ENCODE assay signal across 12 mouse cellular contexts in genomic region chr11:63114807-63115641, GRCm38 (mm10). TPM values are rescaled to one million over a fixed set of nuclear protein-coding genes. Genes with fewer than 3 reads are reported as not detected.
DNase-seq lines count a peak whose midpoint lies in the region; ATAC-seq and TF ChIP-seq lines count a peak whose summit lies in the region.
"Had no signal": no experiment of that assay in that cellular context is flagged by ENCODE, and none has a peak within 500 bp of the region (broad histone marks: within the 10 kb centered on the region; RNA-seq: fewer than 3 reads in every experiment).

No protein-coding gene starts in this region.

- no peak overlapping the region for H3K4me2 ChIP-seq in heart, embryonic 16.5 days (ENCODE audit: low read depth, low read length)
- H3K4me2 ChIP-seq in lung, postnatal 0 days (replicated peaks; ENCODE audit: low read depth, low read length), result no peak overlapping the region
- no peak overlapping the region for H3K4me2 ChIP-seq in hindbrain, embryonic 13.5 days

- H3K9me3 ChIP-seq in heart, embryonic 16.5 days (replicated peaks; ENCODE audit: control insufficient read depth, low read length), result no peaks in the 10 kb centered on the region
- H3K9me3 ChIP-seq in lung, postnatal 0 days (ENCODE audit: low read length), result no peaks in the 10 kb centered on the region
- H3K9me3 ChIP-seq in hindbrain, embryonic 13.5 days, result no peaks in the 10 kb centered on the region
- H3K9me3 ChIP-seq: forebrain, embryonic 10.5 days had no signal

- peak overlapping the region; percentile 31; the same call in 1 of the 2 replicates for H3K9ac ChIP-seq in heart, embryonic 16.5 days (ENCODE audit: low read length)
- no peak overlapping the region for H3K9ac ChIP-seq in lung, postnatal 0 days (replicated peaks; ENCODE audit: low read depth)
- H3K9ac ChIP-seq in hindbrain, embryonic 13.5 days, result no peak overlapping the region

- CTCF ChIA-PET in Patski (lab: Charles Lee), result interaction anchor here (0.6 to 1.4 kb wide), 2 partner anchors 17 to 193 kb away, joined by 3 read pairs; no protein-coding TSS in a partner anchor

- H3K4me1 ChIP-seq in heart, embryonic 16.5 days (ENCODE audit: control insufficient read depth, insufficient read depth, low read length), result peaks cover 28% of the 10 kb centered on the region
- H3K4me1 ChIP-seq in lung, postnatal 0 days (ENCODE audit: insufficient read depth, low read depth, low read length), result peaks cover 9% of the 10 kb centered on the region; the same call in 1 of the 2 replicates
- H3K4me1 ChIP-seq in hindbrain, embryonic 13.5 days (replicated peaks), result no peaks in the 10 kb centered on the region
- H3K4me1 ChIP-seq: forebrain, embryonic 10.5 days had no signal

- in situ Hi-C loops in Patski (cut with MboI; ENCODE audit: low pct_unique_long_range_greater_than_20kb), result no loop called here

- 55% methylated on average over 8 of the region's 8 CpGs for WGBS in heart, embryonic 16.5 days
- 33% methylated on average over 8 of the region's 8 CpGs for WGBS in lung, postnatal 0 days
- WGBS in hindbrain, embryonic 13.5 days, result 83% methylated on average over 8 of the region's 8 CpGs

- peak; percentile 86 for TF ChIP-seq EP300 in lung, postnatal 0 days (IDR thresholded peaks at IDR 0.05)

- H3K36me3 ChIP-seq in heart, embryonic 16.5 days (ENCODE audit: control insufficient read depth, insufficient read depth), result no peaks in the 10 kb centered on the region
- no peaks in the 10 kb centered on the region for H3K36me3 ChIP-seq in lung, postnatal 0 days (ENCODE audit: insufficient read depth, low read length)
- H3K36me3 ChIP-seq in hindbrain, embryonic 13.5 days, result no peaks in the 10 kb centered on the region
- H3K36me3 ChIP-seq: forebrain, embryonic 10.5 days had no signal

- peak overlapping the region; percentile 87 for H3K27ac ChIP-seq in heart, embryonic 16.5 days (ENCODE audit: low read length)
- peak overlapping the region; percentile 71 for H3K27ac ChIP-seq in lung, postnatal 0 days (ENCODE audit: low read length)
- no peak overlapping the region for H3K27ac ChIP-seq in hindbrain, embryonic 13.5 days
- H3K27ac ChIP-seq: forebrain, embryonic 10.5 days; macrophage had no signal

- POLR2A ChIA-PET in Patski (lab: Charles Lee), result interaction anchor here (1.1 kb wide), 1 partner anchor 9 kb away, joined by 3 read pairs; no protein-coding TSS in a partner anchor

- H3K4me3 ChIP-seq in heart, embryonic 16.5 days (ENCODE audit: low read length), result no peak overlapping the region
- no peak overlapping the region for H3K4me3 ChIP-seq in lung, postnatal 0 days (ENCODE audit: low read depth, low read length)
- no peak overlapping the region for H3K4me3 ChIP-seq in hindbrain, embryonic 13.5 days
- H3K4me3 ChIP-seq: forebrain, embryonic 10.5 days had no signal

- peak; percentile 90 for DNase-seq in Patski (ENCODE audit: low read depth, low spot score)
- peak; percentile 73 for DNase-seq in gastrocnemius, adult 18-20 months (ENCODE audit: low spot score)
- peak; percentile 93 for DNase-seq in lung, postnatal 0 days (ENCODE audit: low spot score)
- DNase-seq in right cerebral cortex, postnatal 14 days, result no peak
- DNase-seq: cerebellum, adult 8-10 months; kidney, postnatal 36 days had no signal

- no peaks in the 10 kb centered on the region for H3K27me3 ChIP-seq in Patski
- no peaks in the 10 kb centered on the region for H3K27me3 ChIP-seq in heart, embryonic 16.5 days (ENCODE audit: control insufficient read depth, insufficient read depth, low read length)
- no peaks in the 10 kb centered on the region for H3K27me3 ChIP-seq in lung, postnatal 0 days (replicated peaks; ENCODE audit: insufficient read depth, low read length)
- no peaks in the 10 kb centered on the region for H3K27me3 ChIP-seq in hindbrain, embryonic 13.5 days

- peak; percentile 94 for ATAC-seq in Patski
- peak; percentile 61 for ATAC-seq in heart, embryonic 16.5 days (replicated peaks; ENCODE audit: extremely low read depth, insufficient read depth, low FRiP score)
- ATAC-seq in lung, postnatal 0 days, result peak; percentile 92
- ATAC-seq in megakaryocyte, adult 5-6 weeks (ENCODE audit: poor library complexity, severe bottlenecking), result no peak
- ATAC-seq in hindbrain, embryonic 13.5 days (ENCODE audit: low FRiP score), result no peak

- TF ChIP-seq CTCF in Patski (IDR thresholded peaks at IDR 0.05), result no peak
- no peak; the same call in 1 of the 2 replicates for TF ChIP-seq CTCF in lung, postnatal 0 days (IDR thresholded peaks at IDR 0.05)

RNA-seq across cellular contexts. Expression of gene Pmp22, which starts 13.8 kb away (rescaled TPM):
- 6.5 TPM for polyA plus RNA-seq in Patski (2021)
- total RNA-seq in gastrocnemius, adult 18-20 months (2021), result 10 to 100 TPM; 29.9 to 33.8 TPM
- 119 and 126 TPM in 2 replicates for polyA plus RNA-seq in heart, embryonic 16.5 days (2015; fragmentation: Nextera tagmentation; extraction: Ambion mirVana)
- polyA plus RNA-seq in lung, postnatal 0 days (2015; fragmentation: Nextera tagmentation; extraction: Ambion mirVana), result 523 and 539 TPM in 2 replicates
- 0.45 and 2.0 TPM in 2 replicates for total RNA-seq in megakaryocyte, adult 5-6 weeks (2015)
- total RNA-seq in megakaryocyte, adult 5-6 weeks (2017), result 0.20 TPM in 1 of 2 replicates, not detected in the other
- polyA plus RNA-seq in hindbrain, embryonic 13.5 days (2015; fragmentation: Nextera tagmentation; extraction: Ambion mirVana), result 37.6 and 43.0 TPM in 2 replicates

RNA-seq across cellular contexts. Expression of gene Tekt3, which starts 53.6 kb away (rescaled TPM):
- not detected for polyA plus RNA-seq in Patski (2021)
- not detected for total RNA-seq in gastrocnemius, adult 18-20 months (2021)
- polyA plus RNA-seq in heart, embryonic 16.5 days (2015; fragmentation: Nextera tagmentation; extraction: Ambion mirVana), result not detected in 2 replicates
- 0.55 and 0.79 TPM in 2 replicates for polyA plus RNA-seq in lung, postnatal 0 days (2015; fragmentation: Nextera tagmentation; extraction: Ambion mirVana)
- total RNA-seq in megakaryocyte, adult 5-6 weeks (2015), result not detected in 2 replicates
- total RNA-seq in megakaryocyte, adult 5-6 weeks (2017), result not detected in 2 replicates
- not detected in 2 replicates for polyA plus RNA-seq in hindbrain, embryonic 13.5 days (2015; fragmentation: Nextera tagmentation; extraction: Ambion mirVana)
- polyA plus RNA-seq: forebrain, embryonic 10.5 days; macrophage; thymus, postnatal 0 days had no signal

Comparison
In these comparisons a context has a peak if more than half of its experiments do, and no peak if none do; other contexts are left out.
1. ATAC-seq: peak in Patski (single experiment), heart, embryonic 16.5 days (single experiment) and lung, postnatal 0 days (single experiment); none in megakaryocyte, adult 5-6 weeks (single experiment) and hindbrain, embryonic 13.5 days (single experiment).